Mouse (Mus musculus) limb, embryonic 15.5 days (tissue): ENCODE results near the gene Slit3. TPM values are rescaled to one million over a fixed set of nuclear protein-coding genes. Genes with fewer than 3 reads are reported as not detected.
A peak's percentile ranks its signal among the peaks of the same experiment; 100 is the strongest.

Experiments used
- ATAC-seq: fragments of 200-750 bp; cut with Nextera tagmentation; 2 replicates; pipeline ENCODE4 v1.8.0; 2017; ENCODE audit warnings: low read depth, moderate TSS enrichment; ENCODE audit not compliant: insufficient number of reproducible peaks, low FRiP score, low TSS enrichment
- H3K27ac ChIP-seq: fragments of 300-500 bp; sonication (generic); 2 replicates; pipeline ENCODE4 v1.5.1; 2015; ENCODE audit warnings: moderate library complexity, mild to moderate bottlenecking, inconsistent platforms
- H3K27me3 ChIP-seq: fragments of 300-500 bp; sonication (generic); 2 replicates; pipeline ENCODE4 v1.6.1; 2015; ENCODE audit warnings: inconsistent platforms
- H3K36me3 ChIP-seq: fragments of 300-500 bp; sonication (generic); 2 replicates; pipeline ENCODE4 v1.6.1; 2015; ENCODE audit warnings: inconsistent platforms
- H3K4me1 ChIP-seq: fragments of 300-500 bp; sonication (generic); 2 replicates; pipeline ENCODE4 v1.6.1; 2015; ENCODE audit warnings: inconsistent platforms
- H3K4me2 ChIP-seq: fragments of 300-500 bp; sonication (generic); 2 replicates; pipeline ENCODE4 v1.6.1; 2015; ENCODE audit warnings: mild to moderate bottlenecking, inconsistent platforms
- H3K4me3 ChIP-seq: fragments of 300-500 bp; sonication (generic); 2 replicates; pipeline ENCODE4 v1.5.1; 2015; ENCODE audit warnings: mild to moderate bottlenecking, inconsistent platforms
- H3K9ac ChIP-seq: fragments of 300-500 bp; sonication (generic); 2 replicates; pipeline ENCODE4 v1.6.1; 2015; ENCODE audit warnings: inconsistent platforms
- H3K9me3 ChIP-seq: fragments of 300-500 bp; sonication (generic); 2 replicates; pipeline ENCODE4 v1.6.1; 2016; ENCODE audit warnings: inconsistent platforms
- WGBS: fragments of 180-500 bp; shearing (Covaris S2); methylation state at CpG from one replicate; pipeline ENCODE4 v1.1.7; 2015; 5-methylcytosine and 5-hydroxymethylcytosine counted together
- polyA plus RNA-seq: library from polyadenylated mRNA; unstranded; fragments of >200 nt; fragmentation: Nextera tagmentation; extraction: Ambion mirVana; gene quantifications from 2 replicates; pipeline ENCODE4 v1.2.1, GENCODE M21; 2015

Slit3 gene
- polyA plus RNA-seq, 1 experiment from 2014 or later: 20.8 TPM

- Histone ChIP-seq H3K36me3 (no peaks in the 10 kb centered on the region), H3K4me1 (peaks cover 15% of the 10 kb centered on the region), H3K4me3 (no peak overlapping the region), H3K27ac (no peak overlapping the region), H3K9ac (no peak overlapping the region), H3K4me2 (no peak overlapping the region), H3K27me3 (no peaks in the 10 kb centered on the region), H3K9me3 (no peaks in the 10 kb centered on the region)
- ATAC-seq: no peak
- 26% methylated on average over 9 of the region's 9 CpGs for WGBS
These were observed 83.1 kb downstream of the Slit3 start for GRCm38 (mm10) chr11:35204084-35204483.

- no peak for ATAC-seq
- Histone ChIP-seq H3K4me1 (peaks cover 9% of the 10 kb centered on the region), H3K4me3 (no peak overlapping the region), H3K27ac (no peak overlapping the region), H3K4me2 (no peak overlapping the region), H3K9me3 (no peaks in the 10 kb centered on the region), H3K36me3 (0 out of 2 replicates have a peak, but pooled peaks cover 3% of the 10 kb centered on the region), H3K27me3 (no peaks in the 10 kb centered on the region), H3K9ac (no peak overlapping the region)
- WGBS: 47% methylated on average over 14 of the region's 14 CpGs
These were observed 90.0 kb downstream of the Slit3 start for GRCm38 (mm10) chr11:35210728-35211682.

- WGBS: 31% methylated on average over 4 of the region's 4 CpGs
- no peaks in the 10 kb centered on the region for H3K36me3 ChIP-seq
- no peak for ATAC-seq
- H3K4me3 ChIP-seq: no peak overlapping the region
- no peaks in the 10 kb centered on the region for H3K9me3 ChIP-seq
- 0 out of 2 replicates have a peak, but pooled peaks cover 4% of the 10 kb centered on the region for H3K4me1 ChIP-seq
- no peak overlapping the region for H3K9ac ChIP-seq
- H3K4me2 ChIP-seq: no peak overlapping the region
- H3K27ac ChIP-seq: no peak overlapping the region
- H3K27me3 ChIP-seq: no peaks in the 10 kb centered on the region
These were observed 103.0 kb downstream of the Slit3 start for GRCm38 (mm10) chr11:35224025-35224424.

GRCm38 (mm10) chr11:35231361-35232090 lies 110.5 kb downstream of the Slit3 start:
- no peak overlapping the region for H3K4me2 ChIP-seq
- no peak overlapping the region for H3K27ac ChIP-seq
- no peaks in the 10 kb centered on the region for H3K36me3 ChIP-seq
- no peaks in the 10 kb centered on the region for H3K27me3 ChIP-seq
- WGBS: 65% methylated on average over 10 of the region's 10 CpGs
- no peak for ATAC-seq
- H3K4me1 ChIP-seq: peaks cover 12% of the 10 kb centered on the region
- H3K9me3 ChIP-seq: no peaks in the 10 kb centered on the region
- no peak overlapping the region for H3K9ac ChIP-seq
- no peak overlapping the region for H3K4me3 ChIP-seq

GRCm38 (mm10) chr11:35232321-35232720 lies 111.3 kb downstream of the Slit3 start:
- Histone ChIP-seq H3K4me2 (no peak overlapping the region), H3K36me3 (no peaks in the 10 kb centered on the region), H3K4me1 (peaks cover 12% of the 10 kb centered on the region), H3K9me3 (no peaks in the 10 kb centered on the region), H3K4me3 (no peak overlapping the region), H3K27me3 (no peaks in the 10 kb centered on the region), H3K27ac (no peak overlapping the region), H3K9ac (no peak overlapping the region)
- no peak for ATAC-seq
- 67% methylated on average over 4 of the region's 4 CpGs for WGBS

GRCm38 (mm10) chr11:35241379-35241778 lies 120.4 kb downstream of the Slit3 start:
- no peaks in the 10 kb centered on the region for H3K9me3 ChIP-seq
- 54% methylated on average over 7 of the region's 7 CpGs for WGBS
- H3K4me1 ChIP-seq: peaks cover 35% of the 10 kb centered on the region
- ATAC-seq: no peak
- no peak overlapping the region for H3K4me3 ChIP-seq
- no peaks in the 10 kb centered on the region for H3K36me3 ChIP-seq
- H3K27ac ChIP-seq: no peak overlapping the region
- H3K9ac ChIP-seq: no peak overlapping the region
- no peaks in the 10 kb centered on the region for H3K27me3 ChIP-seq
- H3K4me2 ChIP-seq: no peak overlapping the region

GRCm38 (mm10) chr11:35243597-35243996 lies 122.6 kb downstream of the Slit3 start:
- no peak overlapping the region for H3K4me2 ChIP-seq
- H3K4me3 ChIP-seq: no peak overlapping the region
- H3K36me3 ChIP-seq: no peaks in the 10 kb centered on the region
- 20% methylated on average over 9 of the region's 9 CpGs for WGBS
- peak overlapping the region; percentile 51 for H3K27ac ChIP-seq
- H3K9ac ChIP-seq: no peak overlapping the region
- H3K4me1 ChIP-seq: peaks cover 50% of the 10 kb centered on the region
- no peaks in the 10 kb centered on the region for H3K27me3 ChIP-seq
- no peaks in the 10 kb centered on the region for H3K9me3 ChIP-seq
- ATAC-seq: peak; percentile 59; the same call in 1 of the 2 replicates

GRCm38 (mm10) chr11:35244526-35244925 lies 123.5 kb downstream of the Slit3 start:
- H3K9ac ChIP-seq: no peak overlapping the region
- H3K27me3 ChIP-seq: no peaks in the 10 kb centered on the region
- ATAC-seq: no peak
- WGBS: 39% methylated on average over 7 of the region's 7 CpGs
- H3K4me3 ChIP-seq: no peak overlapping the region
- H3K27ac ChIP-seq: no peak overlapping the region
- no peaks in the 10 kb centered on the region for H3K36me3 ChIP-seq
- no peaks in the 10 kb centered on the region for H3K9me3 ChIP-seq
- H3K4me2 ChIP-seq: no peak overlapping the region
- peaks cover 52% of the 10 kb centered on the region for H3K4me1 ChIP-seq

GRCm38 (mm10) chr11:35246623-35247022 lies 125.6 kb downstream of the Slit3 start:
- Histone ChIP-seq H3K27ac (no peak overlapping the region), H3K9ac (no peak overlapping the region), H3K4me1 (peaks cover 41% of the 10 kb centered on the region), H3K4me2 (no peak overlapping the region), H3K36me3 (no peaks in the 10 kb centered on the region), H3K27me3 (no peaks in the 10 kb centered on the region), H3K4me3 (no peak overlapping the region), H3K9me3 (no peaks in the 10 kb centered on the region)
- WGBS: 64% methylated on average over 3 of the region's 3 CpGs
- ATAC-seq: no peak

- 35% methylated on average over 5 of the region's 5 CpGs for WGBS
- no peak overlapping the region for H3K9ac ChIP-seq
- no peaks in the 10 kb centered on the region for H3K36me3 ChIP-seq
- H3K4me2 ChIP-seq: no peak overlapping the region
- ATAC-seq: no peak
- no peaks in the 10 kb centered on the region for H3K9me3 ChIP-seq
- H3K27ac ChIP-seq: no peak overlapping the region
- H3K4me1 ChIP-seq: peaks cover 30% of the 10 kb centered on the region
- H3K27me3 ChIP-seq: no peaks in the 10 kb centered on the region
- no peak overlapping the region for H3K4me3 ChIP-seq
These were observed 127.1 kb downstream of the Slit3 start for GRCm38 (mm10) chr11:35248088-35248487.

GRCm38 (mm10) chr11:35250871-35251418 lies 129.9 kb downstream of the Slit3 start:
- WGBS: 15% methylated on average over 4 of the region's 4 CpGs
- Histone ChIP-seq H3K36me3 (no peaks in the 10 kb centered on the region), H3K4me1 (peaks cover 17% of the 10 kb centered on the region), H3K27me3 (no peaks in the 10 kb centered on the region), H3K4me3 (no peak overlapping the region), H3K4me2 (no peak overlapping the region), H3K9ac (no peak overlapping the region), H3K9me3 (no peaks in the 10 kb centered on the region), H3K27ac (no peak overlapping the region)
- no peak for ATAC-seq

GRCm38 (mm10) chr11:35251910-35252309 lies 130.9 kb downstream of the Slit3 start:
- no peak overlapping the region for H3K4me3 ChIP-seq
- no peak overlapping the region for H3K27ac ChIP-seq
- H3K36me3 ChIP-seq: no peaks in the 10 kb centered on the region
- peaks cover 13% of the 10 kb centered on the region for H3K4me1 ChIP-seq
- no peak overlapping the region for H3K9ac ChIP-seq
- whole genome bisulfite sequencing: 77% methylated on average over 4 of the region's 4 CpGs
- H3K27me3 ChIP-seq: no peaks in the 10 kb centered on the region
- ATAC-seq: no peak
- H3K9me3 ChIP-seq: no peaks in the 10 kb centered on the region
- H3K4me2 ChIP-seq: no peak overlapping the region
